Mouse (Mus musculus): ENCODE data around the gene Prom1.

DNA sequence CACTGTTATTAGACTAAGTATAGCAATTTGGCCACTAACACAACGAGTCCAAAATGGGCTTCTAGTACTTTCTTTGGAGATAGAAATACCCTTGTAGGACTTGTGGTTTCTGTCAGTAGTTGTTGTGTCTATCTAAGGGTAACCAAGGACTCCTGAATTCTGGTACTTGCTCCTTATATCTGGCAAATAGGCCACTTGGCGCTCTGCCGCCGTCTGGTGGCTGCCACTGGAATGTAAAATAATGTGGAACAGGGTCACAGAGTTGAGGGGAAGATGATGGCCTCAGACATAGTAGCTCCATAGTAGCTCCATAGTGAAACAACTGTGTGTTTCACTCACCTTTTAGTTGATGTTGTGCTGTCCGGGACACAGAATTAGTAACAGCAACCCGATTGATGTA is 111.5 kb downstream of the Prom1 start:
- TF ChIP-seq CTCF (IDR thresholded peaks at IDR 0.05) (peak; percentile 91), EP300 (IDR thresholded peaks at IDR 0.05; ENCODE audit: insufficient read depth, low read depth, low read length) (no peak)

All from heart, adult 2 months (tissue).